Mouse (Mus musculus): ENCODE data around the gene Heatr5a.

DNA sequence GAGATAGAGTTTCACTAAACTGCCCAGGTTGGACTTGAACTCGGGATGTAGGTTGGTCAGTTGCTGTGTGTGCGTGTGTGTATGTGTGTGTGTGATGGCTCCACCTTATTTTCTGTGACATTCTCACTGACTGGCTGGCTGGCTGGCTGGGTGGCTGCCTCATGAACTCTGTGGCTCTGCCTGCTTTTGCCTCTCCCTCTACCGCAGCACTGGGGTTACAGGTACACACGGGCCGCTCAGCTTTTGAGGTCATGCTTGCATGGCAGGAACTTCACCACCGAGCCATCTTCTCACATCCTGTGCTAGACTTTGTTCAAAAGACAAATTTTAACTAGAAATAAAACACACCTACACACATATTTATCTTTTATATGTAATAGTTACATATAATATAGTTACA is 84.8 kb downstream of the Heatr5a start:
- TF ChIP-seq CTCF (IDR thresholded peaks at IDR 0.05; ENCODE audit: insufficient read depth, low read depth, low read length) (no peak), POLR2A (IDR thresholded peaks at IDR 0.05; ENCODE audit: insufficient read depth, low read depth, low read length) (no peak)

All from olfactory bulb, adult 2 months (tissue).